Mouse (Mus musculus): ENCODE results near the gene Clip4. TPM values are rescaled to one million over a fixed set of nuclear protein-coding genes. Genes with fewer than 3 reads are reported as not detected.

Gene Clip4
- polyA plus RNA-seq, 1 experiment from 2014 or later = 1.3 TPM

- Histone ChIP-seq H3K9me3 (ENCODE audit: control insufficient read depth, low read length) (no peaks in the 10 kb centered on the region), H3K4me1 (replicated peaks; ENCODE audit: control insufficient read depth, insufficient read depth, low read length) (no peaks in the 10 kb centered on the region), H3K9ac (ENCODE audit: low read depth, low read length) (no peak overlapping the region), H3K36me3 (ENCODE audit: control insufficient read depth, insufficient read depth, low read length) (no peaks in the 10 kb centered on the region; the same call in 1 of the 2 replicates), H3K4me2 (no peak overlapping the region), H3K27ac (ENCODE audit: low read depth, low read length) (no peak overlapping the region), H3K4me3 (ENCODE audit: low read depth, low read length) (no peak overlapping the region), H3K27me3 (replicated peaks; ENCODE audit: control insufficient read depth, insufficient read depth, low read length) (no peaks in the 10 kb centered on the region)
- 86% methylated on average over 3 of the region's 3 CpGs for WGBS
- ATAC-seq (replicated peaks; ENCODE audit: low FRiP score) (no peak), DNase-seq (ENCODE audit: low spot score) (no peak)
Observed at GRCm38 (mm10) chr17:71862184-71862583, 93.9 kb downstream of the Clip4 start.

GRCm38 (mm10) chr17:71862895-71863294 lies 94.6 kb downstream of the Clip4 start:
- Histone ChIP-seq H3K36me3 (ENCODE audit: control insufficient read depth, insufficient read depth, low read length) (no peaks in the 10 kb centered on the region; the same call in 1 of the 2 replicates), H3K27ac (ENCODE audit: low read depth, low read length) (no peak overlapping the region), H3K4me1 (replicated peaks; ENCODE audit: control insufficient read depth, insufficient read depth, low read length) (no peaks in the 10 kb centered on the region), H3K9ac (ENCODE audit: low read depth, low read length) (no peak overlapping the region), H3K27me3 (replicated peaks; ENCODE audit: control insufficient read depth, insufficient read depth, low read length) (no peaks in the 10 kb centered on the region), H3K4me3 (ENCODE audit: low read depth, low read length) (no peak overlapping the region), H3K4me2 (no peak overlapping the region), H3K9me3 (ENCODE audit: control insufficient read depth, low read length) (no peaks in the 10 kb centered on the region)
- WGBS = 76% methylated on average over 4 of the region's 4 CpGs
- DNase-seq (ENCODE audit: low spot score) (no peak), ATAC-seq (replicated peaks; ENCODE audit: low FRiP score) (no peak)

GRCm38 (mm10) chr17:71864039-71864438 lies 95.8 kb downstream of the Clip4 start:
- Histone ChIP-seq H3K27me3 (replicated peaks; ENCODE audit: control insufficient read depth, insufficient read depth, low read length) (peaks cover 5% of the 10 kb centered on the region; the same call in 1 of the 2 replicates), H3K4me3 (ENCODE audit: low read depth, low read length) (no peak overlapping the region), H3K4me2 (no peak overlapping the region), H3K4me1 (replicated peaks; ENCODE audit: control insufficient read depth, insufficient read depth, low read length) (no peaks in the 10 kb centered on the region), H3K9ac (ENCODE audit: low read depth, low read length) (no peak overlapping the region), H3K36me3 (ENCODE audit: control insufficient read depth, insufficient read depth, low read length) (no peaks in the 10 kb centered on the region; the same call in 1 of the 2 replicates), H3K9me3 (ENCODE audit: control insufficient read depth, low read length) (no peaks in the 10 kb centered on the region), H3K27ac (ENCODE audit: low read depth, low read length) (no peak overlapping the region)
- WGBS = 77% methylated on average over 8 of the region's 8 CpGs
- DNase-seq (ENCODE audit: low spot score) (no peak), ATAC-seq (replicated peaks; ENCODE audit: low FRiP score) (no peak)

GRCm38 (mm10) chr17:71865437-71865836 lies 97.2 kb downstream of the Clip4 start:
- Histone ChIP-seq H3K4me3 (ENCODE audit: low read depth, low read length) (no peak overlapping the region), H3K4me1 (replicated peaks; ENCODE audit: control insufficient read depth, insufficient read depth, low read length) (no peaks in the 10 kb centered on the region), H3K4me2 (no peak overlapping the region), H3K9ac (ENCODE audit: low read depth, low read length) (no peak overlapping the region), H3K9me3 (ENCODE audit: control insufficient read depth, low read length) (no peaks in the 10 kb centered on the region), H3K27me3 (replicated peaks; ENCODE audit: control insufficient read depth, insufficient read depth, low read length) (peaks cover 14% of the 10 kb centered on the region; the same call in 1 of the 2 replicates), H3K36me3 (ENCODE audit: control insufficient read depth, insufficient read depth, low read length) (no peaks in the 10 kb centered on the region), H3K27ac (ENCODE audit: low read depth, low read length) (no peak overlapping the region)
- DNase-seq (ENCODE audit: low spot score) = no peak
- no peak for ATAC-seq (replicated peaks; ENCODE audit: low FRiP score)
- 83% methylated on average over 5 of the region's 5 CpGs for WGBS

GRCm38 (mm10) chr17:71867892-71868291 lies 99.6 kb downstream of the Clip4 start:
- Histone ChIP-seq H3K27me3 (replicated peaks; ENCODE audit: control insufficient read depth, insufficient read depth, low read length) (peaks cover 14% of the 10 kb centered on the region; the same call in 1 of the 2 replicates), H3K9ac (ENCODE audit: low read depth, low read length) (no peak overlapping the region), H3K9me3 (ENCODE audit: control insufficient read depth, low read length) (no peaks in the 10 kb centered on the region), H3K4me3 (ENCODE audit: low read depth, low read length) (no peak overlapping the region), H3K4me1 (replicated peaks; ENCODE audit: control insufficient read depth, insufficient read depth, low read length) (no peaks in the 10 kb centered on the region), H3K27ac (ENCODE audit: low read depth, low read length) (no peak overlapping the region), H3K36me3 (ENCODE audit: control insufficient read depth, insufficient read depth, low read length) (no peaks in the 10 kb centered on the region), H3K4me2 (no peak overlapping the region)
- 62% methylated on average over 2 of the region's 2 CpGs for WGBS
- ATAC-seq (replicated peaks; ENCODE audit: low FRiP score) (no peak), DNase-seq (ENCODE audit: low spot score) (no peak)

GRCm38 (mm10) chr17:71868828-71869227 lies 100.6 kb downstream of the Clip4 start:
- no peaks in the 10 kb centered on the region for H3K9me3 ChIP-seq (ENCODE audit: control insufficient read depth, low read length)
- DNase-seq (ENCODE audit: low spot score) = no peak
- 83% methylated on average over 12 of the region's 12 CpGs for WGBS
- H3K27me3 ChIP-seq (replicated peaks; ENCODE audit: control insufficient read depth, insufficient read depth, low read length) = peaks cover 14% of the 10 kb centered on the region; the same call in 1 of the 2 replicates
- no peak overlapping the region for H3K4me2 ChIP-seq
- H3K27ac ChIP-seq (ENCODE audit: low read depth, low read length) = no peak overlapping the region
- no peaks in the 10 kb centered on the region for H3K36me3 ChIP-seq (ENCODE audit: control insufficient read depth, insufficient read depth, low read length)
- no peak for ATAC-seq (replicated peaks; ENCODE audit: low FRiP score)
- no peak overlapping the region for H3K9ac ChIP-seq (ENCODE audit: low read depth, low read length)
- H3K4me3 ChIP-seq (ENCODE audit: low read depth, low read length) = no peak overlapping the region
- H3K4me1 ChIP-seq (replicated peaks; ENCODE audit: control insufficient read depth, insufficient read depth, low read length) = no peaks in the 10 kb centered on the region

- WGBS = 6% methylated on average over 60 of the region's 60 CpGs
- Histone ChIP-seq H3K27ac (ENCODE audit: low read depth, low read length) (no peak overlapping the region), H3K9me3 (ENCODE audit: control insufficient read depth, low read length) (no peaks in the 10 kb centered on the region), H3K36me3 (ENCODE audit: control insufficient read depth, insufficient read depth, low read length) (no peaks in the 10 kb centered on the region), H3K9ac (ENCODE audit: low read depth, low read length) (peak overlapping the region; percentile 48), H3K4me3 (ENCODE audit: low read depth, low read length) (peak overlapping the region; percentile 46), H3K4me1 (replicated peaks; ENCODE audit: control insufficient read depth, insufficient read depth, low read length) (no peaks in the 10 kb centered on the region), H3K27me3 (replicated peaks; ENCODE audit: control insufficient read depth, insufficient read depth, low read length) (peaks cover 14% of the 10 kb centered on the region; the same call in 1 of the 2 replicates), H3K4me2 (peak overlapping the region; percentile 59)
- peak; percentile 50 for DNase-seq (ENCODE audit: low spot score)
- ATAC-seq (replicated peaks; ENCODE audit: low FRiP score) = no peak
Observed at GRCm38 (mm10) chr17:71869372-71870231, 101.3 kb downstream of the Clip4 start.

- DNase-seq (ENCODE audit: low spot score) = no peak
- 78% methylated on average over 8 of the region's 8 CpGs for WGBS
Observed at GRCm38 (mm10) chr17:71870232-71870621, 102.0 kb downstream of the Clip4 start.

GRCm38 (mm10) chr17:71870641-71871040 lies 102.4 kb downstream of the Clip4 start:
- 80% methylated on average over 1 of the region's 1 CpGs for WGBS

More at GRCm38 (mm10) chr17:71870232-71870621, 102.0 kb downstream of the Clip4 start:
- Histone ChIP-seq H3K27ac (ENCODE audit: low read depth, low read length) (no peak overlapping the region), H3K36me3 (ENCODE audit: control insufficient read depth, insufficient read depth, low read length) (no peaks in the 10 kb centered on the region), H3K27me3 (replicated peaks; ENCODE audit: control insufficient read depth, insufficient read depth, low read length) (peaks cover 14% of the 10 kb centered on the region; the same call in 1 of the 2 replicates), H3K9me3 (ENCODE audit: control insufficient read depth, low read length) (no peaks in the 10 kb centered on the region), H3K4me1 (replicated peaks; ENCODE audit: control insufficient read depth, insufficient read depth, low read length) (no peaks in the 10 kb centered on the region), H3K9ac (ENCODE audit: low read depth, low read length) (no peak overlapping the region), H3K4me2 (no peak overlapping the region), H3K4me3 (ENCODE audit: low read depth, low read length) (no peak overlapping the region)
- ATAC-seq (replicated peaks; ENCODE audit: low FRiP score) = no peak

More at GRCm38 (mm10) chr17:71870641-71871040, 102.4 kb downstream of the Clip4 start:
- Histone ChIP-seq H3K9me3 (ENCODE audit: control insufficient read depth, low read length) (no peaks in the 10 kb centered on the region), H3K4me3 (ENCODE audit: low read depth, low read length) (no peak overlapping the region), H3K4me2 (no peak overlapping the region), H3K9ac (ENCODE audit: low read depth, low read length) (no peak overlapping the region), H3K4me1 (replicated peaks; ENCODE audit: control insufficient read depth, insufficient read depth, low read length) (no peaks in the 10 kb centered on the region), H3K36me3 (ENCODE audit: control insufficient read depth, insufficient read depth, low read length) (no peaks in the 10 kb centered on the region), H3K27ac (ENCODE audit: low read depth, low read length) (no peak overlapping the region), H3K27me3 (replicated peaks; ENCODE audit: control insufficient read depth, insufficient read depth, low read length) (peaks cover 14% of the 10 kb centered on the region; the same call in 1 of the 2 replicates)
- ATAC-seq (replicated peaks; ENCODE audit: low FRiP score) (no peak), DNase-seq (ENCODE audit: low spot score) (no peak)
